Mouse (Mus musculus) lung, embryonic 14.5 days (tissue): Measurements from ENCODE around the gene Akap6. TPM values are rescaled to one million over a fixed set of nuclear protein-coding genes. Genes with fewer than 3 reads are reported as not detected.

Source experiments
- ATAC-seq: fragments of 200-750 bp; cut with Nextera tagmentation; 2 replicates; pipeline ENCODE4 v1.8.0; 2017; ENCODE audit warnings: mild to moderate bottlenecking, moderate TSS enrichment, moderate library complexity; ENCODE audit not compliant: insufficient read depth
- DNase-seq: peaks from one replicate; pipeline ENCODE4 v3.0.0-alpha.2; 2015
- H3K27ac ChIP-seq: fragments of 300-500 bp; sonication (generic); 2 replicates; pipeline ENCODE4 v1.5.1; 2014; ENCODE audit warnings: low read depth, mild to moderate bottlenecking, moderate library complexity
- H3K27me3 ChIP-seq: fragments of 300-500 bp; sonication (generic); 2 replicates; pipeline ENCODE4 v1.6.1; 2014; ENCODE audit warnings: low read length, control low read depth; ENCODE audit not compliant: insufficient read depth
- H3K36me3 ChIP-seq: fragments of 300-500 bp; sonication (generic); 2 replicates; pipeline ENCODE4 v1.6.1; 2014; ENCODE audit warnings: control low read depth; ENCODE audit not compliant: insufficient read depth
- H3K4me1 ChIP-seq: fragments of 300-500 bp; sonication (generic); 2 replicates; pipeline ENCODE4 v1.6.1; 2014; ENCODE audit warnings: antibody characterized with exemption, control low read depth; ENCODE audit not compliant: insufficient read depth
- H3K4me2 ChIP-seq: fragments of 300-500 bp; sonication (generic); 2 replicates; pipeline ENCODE4 v1.6.1; 2014; ENCODE audit warnings: mild to moderate bottlenecking
- H3K4me3 ChIP-seq: fragments of 300-500 bp; sonication (generic); 2 replicates; pipeline ENCODE4 v1.5.1; 2014; ENCODE audit warnings: low read depth, low read length
- H3K9ac ChIP-seq: fragments of 300-500 bp; sonication (generic); 2 replicates; pipeline ENCODE4 v1.6.1; 2014
- H3K9me3 ChIP-seq: fragments of 300-500 bp; sonication (generic); 2 replicates; pipeline ENCODE4 v1.6.1; 2016; ENCODE audit warnings: low read depth, low read length, control low read depth
- CTCF ChIP-seq: IDR thresholded peaks from 2 replicates; pipeline ENCODE4 v1.5.1; 2016; ENCODE audit warnings: antibody characterized with exemption, low read depth
- WGBS: fragments of 180-500 bp; shearing (Covaris S2); extraction: QIAGEN DNeasy Blood & Tissue Kit; methylation state at CpG from one replicate; pipeline ENCODE4 v1.1.7; 2014; 5-methylcytosine and 5-hydroxymethylcytosine counted together
- polyA plus RNA-seq: library from polyadenylated mRNA; unstranded; fragments of >200 nt; fragmentation: Nextera tagmentation; extraction: Ambion mirVana; gene quantifications from 2 replicates; pipeline ENCODE4 v1.2.1, GENCODE M21; 2014

Gene Akap6
- polyA plus RNA-seq, 1 experiment from 2014 or later: 0.51 TPM

- ATAC-seq (no peak), DNase-seq (no peak)
- Histone ChIP-seq H3K4me2 (no peak overlapping the region), H3K9ac (no peak overlapping the region), H3K27me3 (no peaks in the 10 kb centered on the region), H3K36me3 (no peaks in the 10 kb centered on the region), H3K4me1 (peaks cover 15% of the 10 kb centered on the region), H3K9me3 (no peaks in the 10 kb centered on the region), H3K27ac (no peak overlapping the region), H3K4me3 (no peak overlapping the region)
- 40% methylated on average over 10 of the region's 10 CpGs for WGBS
- no peak for TF ChIP-seq CTCF
Observed at GRCm38 (mm10) chr12:52834074-52834473, 134.9 kb downstream of the Akap6 start.

GRCm38 (mm10) chr12:52834781-52835279, 135.6 kb downstream of the Akap6 start:
- H3K4me3 ChIP-seq: no peak overlapping the region
- H3K36me3 ChIP-seq: no peaks in the 10 kb centered on the region
- whole genome bisulfite sequencing: 51% methylated on average over 6 of the region's 6 CpGs
- TF ChIP-seq CTCF: no peak
- peak overlapping the region; percentile 16; the same call in 1 of the 2 replicates for H3K4me2 ChIP-seq
- peaks cover 15% of the 10 kb centered on the region for H3K4me1 ChIP-seq
- ATAC-seq: peak; percentile 10; the same call in 1 of the 2 replicates
- peak overlapping the region; percentile 58; the same call in 1 of the 2 replicates for H3K27ac ChIP-seq
- no peaks in the 10 kb centered on the region for H3K27me3 ChIP-seq
- no peak for DNase-seq
- no peaks in the 10 kb centered on the region for H3K9me3 ChIP-seq
- H3K9ac ChIP-seq: no peak overlapping the region

GRCm38 (mm10) chr12:52835291-52835742, 136.1 kb downstream of the Akap6 start:
- ATAC-seq: peak; percentile 80
- Histone ChIP-seq H3K27me3 (no peaks in the 10 kb centered on the region), H3K4me2 (peak overlapping the region; percentile 16; the same call in 1 of the 2 replicates), H3K9ac (no peak overlapping the region), H3K4me3 (no peak overlapping the region), H3K9me3 (no peaks in the 10 kb centered on the region), H3K4me1 (peaks cover 15% of the 10 kb centered on the region), H3K36me3 (no peaks in the 10 kb centered on the region), H3K27ac (peak overlapping the region; percentile 80)
- DNase-seq: peak; percentile 77
- WGBS: 4% methylated on average over 6 of the region's 6 CpGs
- no peak for TF ChIP-seq CTCF

- H3K9me3 ChIP-seq: no peaks in the 10 kb centered on the region
- peak; percentile 48 for DNase-seq
- H3K27me3 ChIP-seq: no peaks in the 10 kb centered on the region
- no peak for TF ChIP-seq CTCF
- H3K27ac ChIP-seq: peak overlapping the region; percentile 80
- H3K36me3 ChIP-seq: no peaks in the 10 kb centered on the region
- no peak overlapping the region for H3K9ac ChIP-seq
- ATAC-seq: peak; percentile 32; the same call in 1 of the 2 replicates
- H3K4me1 ChIP-seq: peaks cover 15% of the 10 kb centered on the region
- 49% methylated on average over 12 of the region's 12 CpGs for WGBS
- H3K4me3 ChIP-seq: no peak overlapping the region
- H3K4me2 ChIP-seq: peak overlapping the region; percentile 16
Observed at GRCm38 (mm10) chr12:52835914-52836546, 136.8 kb downstream of the Akap6 start.

- Histone ChIP-seq H3K4me3 (no peak overlapping the region), H3K36me3 (no peaks in the 10 kb centered on the region), H3K27me3 (no peaks in the 10 kb centered on the region), H3K27ac (no peak overlapping the region), H3K4me2 (no peak overlapping the region), H3K9me3 (no peaks in the 10 kb centered on the region), H3K9ac (no peak overlapping the region), H3K4me1 (peaks cover 6% of the 10 kb centered on the region; the same call in 1 of the 2 replicates)
- no peak for TF ChIP-seq CTCF
- no peak for DNase-seq
- WGBS: 94% methylated on average over 1 of the region's 1 CpGs
- no peak for ATAC-seq
Observed at GRCm38 (mm10) chr12:52845982-52846381, 146.8 kb downstream of the Akap6 start.

DNA sequence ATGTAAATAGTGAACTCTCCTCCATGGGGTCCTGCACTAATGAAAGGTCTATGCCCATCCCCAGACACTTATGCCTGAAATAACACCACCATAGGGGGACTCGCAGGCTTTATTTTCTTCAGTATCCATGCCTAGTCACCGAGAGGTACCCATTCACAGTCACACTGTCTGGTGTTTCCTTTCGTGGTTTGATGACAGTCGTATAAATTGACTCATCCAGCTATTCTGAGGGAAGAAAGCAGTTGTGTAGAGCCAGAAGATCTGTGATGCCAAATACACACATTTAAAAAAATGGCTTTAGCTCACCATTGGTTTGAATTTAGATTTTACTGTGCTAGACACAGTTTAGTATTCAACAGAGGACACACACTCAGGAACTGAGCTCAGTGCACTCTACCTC, 147.8 kb downstream of the Akap6 start:
- 86% methylated on average over 4 of the region's 4 CpGs for WGBS
- Histone ChIP-seq H3K9me3 (no peaks in the 10 kb centered on the region), H3K4me3 (no peak overlapping the region), H3K4me2 (no peak overlapping the region), H3K9ac (no peak overlapping the region), H3K27ac (no peak overlapping the region), H3K4me1 (peaks cover 6% of the 10 kb centered on the region; the same call in 1 of the 2 replicates), H3K27me3 (no peaks in the 10 kb centered on the region), H3K36me3 (no peaks in the 10 kb centered on the region)
- DNase-seq: no peak
- TF ChIP-seq CTCF: no peak
- ATAC-seq: no peak

DNA sequence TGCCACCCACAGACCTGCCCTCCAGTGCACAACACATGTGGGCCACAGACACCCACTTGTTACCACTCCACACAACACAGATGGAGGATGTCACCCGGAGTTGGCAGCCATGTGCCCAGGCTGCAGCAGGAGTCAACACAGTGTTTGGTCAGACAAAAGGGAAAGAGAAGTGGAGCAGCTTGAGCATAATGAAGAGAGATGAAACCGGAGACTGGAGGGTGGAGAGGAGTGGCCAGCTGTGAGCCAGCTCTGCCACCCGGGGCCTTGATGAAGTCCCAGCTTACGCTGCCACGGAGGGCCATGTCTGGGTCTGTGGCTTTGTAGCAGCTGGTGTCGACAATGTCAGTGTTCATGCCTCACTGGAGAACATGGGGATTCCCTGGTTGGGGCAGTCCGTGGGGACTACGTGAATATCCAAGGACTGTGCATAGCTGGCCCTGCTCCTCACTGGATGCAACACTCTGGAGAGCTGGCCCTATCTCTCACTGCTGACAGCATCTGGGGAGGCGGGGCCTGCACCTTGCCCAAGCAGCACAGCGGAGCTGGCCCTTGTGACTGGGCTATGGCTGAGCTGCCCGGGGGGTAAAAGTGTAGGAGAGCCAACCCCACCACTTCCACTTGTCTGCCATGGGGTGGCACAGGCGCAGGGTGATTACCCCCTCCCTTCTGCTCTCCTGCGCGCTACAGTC, 148.8 kb downstream of the Akap6 start:
- H3K9me3 ChIP-seq: no peaks in the 10 kb centered on the region
- H3K4me2 ChIP-seq: no peak overlapping the region
- H3K27me3 ChIP-seq: no peaks in the 10 kb centered on the region
- no peak for TF ChIP-seq CTCF
- 50% methylated on average over 14 of the region's 14 CpGs for WGBS
- H3K4me3 ChIP-seq: no peak overlapping the region
- DNase-seq: no peak
- no peaks in the 10 kb centered on the region for H3K36me3 ChIP-seq
- no peak overlapping the region for H3K27ac ChIP-seq
- H3K4me1 ChIP-seq: peaks cover 6% of the 10 kb centered on the region; the same call in 1 of the 2 replicates
- H3K9ac ChIP-seq: no peak overlapping the region
- ATAC-seq: peak; percentile 75
